Mouse (Mus musculus): Measurements from ENCODE around the gene Mvb12b. TPM values are rescaled to one million over a fixed set of nuclear protein-coding genes. Genes with fewer than 3 reads are reported as not detected.

Mvb12b gene
- polyA plus RNA-seq (2014; fragmentation: Nextera tagmentation; extraction: Ambion mirVana), result 37.0 and 43.7 TPM in 2 replicates

DNA sequence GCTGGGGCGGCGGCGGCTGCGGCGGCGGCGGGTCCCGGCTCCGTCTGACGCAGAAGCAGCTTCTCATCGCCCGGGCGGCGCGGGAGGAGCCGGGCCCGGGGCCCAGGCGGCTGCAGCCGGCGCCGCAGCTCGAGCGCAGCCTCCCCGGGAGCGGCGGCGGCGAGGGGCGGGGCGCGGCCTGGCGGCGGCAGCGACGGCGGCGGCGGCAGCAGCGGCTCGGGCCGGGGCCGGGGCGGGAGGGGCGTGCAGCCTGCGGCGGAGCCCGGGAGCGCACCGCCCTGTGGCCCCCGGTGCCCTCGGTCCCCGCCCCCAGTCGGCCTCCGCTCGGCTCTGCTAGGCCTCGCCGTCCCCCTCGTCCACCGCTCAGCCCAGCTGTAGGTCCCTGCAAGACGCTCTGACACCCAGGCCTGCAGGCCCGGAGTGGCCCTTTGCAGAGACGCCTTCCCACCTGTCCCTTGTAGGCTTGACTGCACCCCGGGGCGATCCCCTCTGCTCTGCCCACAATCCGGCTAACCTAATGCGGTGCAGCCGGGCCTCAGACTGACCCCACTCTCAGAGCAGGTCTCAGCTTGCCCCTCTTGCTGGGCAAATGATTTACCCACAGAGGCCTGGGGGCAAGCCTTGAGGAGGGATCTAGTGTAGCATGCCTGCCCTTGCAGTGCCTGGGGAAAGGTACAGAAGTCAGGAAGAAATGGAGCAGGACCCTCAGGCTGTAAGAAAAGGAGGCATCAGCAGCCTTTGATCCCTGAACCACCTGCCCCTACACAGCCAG, at the start of gene Mvb12b:
TSS of gene Mvb12b (minus strand) at position 619 of the 772 bp plus-strand sequence.
- WGBS, result 0% methylated on average over 16 of the region's 67 CpGs
- peak within 1 kb of the TSS; percentile 99 for H3K9ac ChIP-seq (ENCODE audit: low read length)

GRCm38 (mm10) chr2:33935756-33936155, 48.0 kb upstream of the Mvb12b start:
- 59% methylated on average over 9 of the region's 9 CpGs for WGBS
- H3K27ac ChIP-seq (ENCODE audit: low read depth, low read length), result no peak overlapping the region
- DNase-seq (ENCODE audit: low spot score) (no peak), ATAC-seq (ENCODE audit: insufficient read depth, low FRiP score, low TSS enrichment) (no peak)
- no peak overlapping the region for H3K9ac ChIP-seq (ENCODE audit: low read length)
- H3K36me3 ChIP-seq (ENCODE audit: control insufficient read depth, insufficient read depth, low read length), result no peaks in the 10 kb centered on the region
- no peaks in the 10 kb centered on the region for H3K4me1 ChIP-seq (ENCODE audit: control insufficient read depth, insufficient read depth, low read length)
- H3K9me3 ChIP-seq (ENCODE audit: control insufficient read depth, low read length), result no peaks in the 10 kb centered on the region
- H3K4me3 ChIP-seq (ENCODE audit: low read depth, low read length), result no peak overlapping the region
- H3K4me2 ChIP-seq (ENCODE audit: low read depth), result no peak overlapping the region
- no peaks in the 10 kb centered on the region for H3K27me3 ChIP-seq (ENCODE audit: control insufficient read depth, insufficient read depth, low read length)

More for the DNA sequence above, at the start of gene Mvb12b:
- Histone ChIP-seq H3K4me2 (ENCODE audit: low read depth) (peak within 1 kb of the TSS; percentile 88), H3K27me3 (ENCODE audit: control insufficient read depth, insufficient read depth, low read length) (no peaks in the 10 kb centered on the region), H3K4me1 (ENCODE audit: control insufficient read depth, insufficient read depth, low read length) (peaks cover 28% of the 10 kb centered on the region), H3K36me3 (ENCODE audit: control insufficient read depth, insufficient read depth, low read length) (no peaks in the 10 kb centered on the region), H3K4me3 (ENCODE audit: low read depth, low read length) (peak within 1 kb of the TSS; percentile 88), H3K27ac (ENCODE audit: low read depth, low read length) (peak within 1 kb of the TSS; percentile 99), H3K9me3 (ENCODE audit: control insufficient read depth, low read length) (no peaks in the 10 kb centered on the region)
- DNase-seq (ENCODE audit: low spot score) (peak; percentile 74), ATAC-seq (ENCODE audit: insufficient read depth, low FRiP score, low TSS enrichment) (peak; percentile 63)

GRCm38 (mm10) chr2:33933606-33934510, 46.1 kb upstream of the Mvb12b start:
- DNase-seq (ENCODE audit: low spot score), result no peak
- WGBS, result 64% methylated on average over 10 of the region's 10 CpGs
- Histone ChIP-seq H3K9ac (ENCODE audit: low read length) (no peak overlapping the region), H3K4me1 (ENCODE audit: control insufficient read depth, insufficient read depth, low read length) (no peaks in the 10 kb centered on the region), H3K27me3 (ENCODE audit: control insufficient read depth, insufficient read depth, low read length) (no peaks in the 10 kb centered on the region), H3K36me3 (ENCODE audit: control insufficient read depth, insufficient read depth, low read length) (no peaks in the 10 kb centered on the region), H3K4me3 (ENCODE audit: low read depth, low read length) (no peak overlapping the region), H3K9me3 (ENCODE audit: control insufficient read depth, low read length) (no peaks in the 10 kb centered on the region), H3K4me2 (ENCODE audit: low read depth) (no peak overlapping the region), H3K27ac (ENCODE audit: low read depth, low read length) (no peak overlapping the region)
- ATAC-seq (ENCODE audit: insufficient read depth, low FRiP score, low TSS enrichment), result no peak

- Histone ChIP-seq H3K9ac (ENCODE audit: low read length) (no peak overlapping the region), H3K4me1 (ENCODE audit: control insufficient read depth, insufficient read depth, low read length) (peaks cover 2% of the 10 kb centered on the region), H3K27me3 (ENCODE audit: control insufficient read depth, insufficient read depth, low read length) (no peaks in the 10 kb centered on the region), H3K4me3 (ENCODE audit: low read depth, low read length) (no peak overlapping the region), H3K27ac (ENCODE audit: low read depth, low read length) (no peak overlapping the region), H3K4me2 (ENCODE audit: low read depth) (no peak overlapping the region), H3K36me3 (ENCODE audit: control insufficient read depth, insufficient read depth, low read length) (no peaks in the 10 kb centered on the region), H3K9me3 (ENCODE audit: control insufficient read depth, low read length) (no peaks in the 10 kb centered on the region)
- WGBS, result 76% methylated on average over 5 of the region's 5 CpGs
- no peak for ATAC-seq (ENCODE audit: insufficient read depth, low FRiP score, low TSS enrichment)
- DNase-seq (ENCODE audit: low spot score), result no peak
Measured at GRCm38 (mm10) chr2:33931161-33931560, 43.4 kb upstream of the Mvb12b start.

- Histone ChIP-seq H3K4me1 (ENCODE audit: control insufficient read depth, insufficient read depth, low read length) (peaks cover 3% of the 10 kb centered on the region), H3K9ac (ENCODE audit: low read length) (no peak overlapping the region), H3K36me3 (ENCODE audit: control insufficient read depth, insufficient read depth, low read length) (no peaks in the 10 kb centered on the region), H3K4me2 (ENCODE audit: low read depth) (no peak overlapping the region), H3K27ac (ENCODE audit: low read depth, low read length) (no peak overlapping the region), H3K9me3 (ENCODE audit: control insufficient read depth, low read length) (no peaks in the 10 kb centered on the region), H3K4me3 (ENCODE audit: low read depth, low read length) (no peak overlapping the region), H3K27me3 (ENCODE audit: control insufficient read depth, insufficient read depth, low read length) (no peaks in the 10 kb centered on the region)
- WGBS, result 76% methylated on average over 5 of the region's 5 CpGs
- ATAC-seq (ENCODE audit: insufficient read depth, low FRiP score, low TSS enrichment) (no peak), DNase-seq (ENCODE audit: low spot score) (no peak)
Measured at GRCm38 (mm10) chr2:33925288-33925687, 37.5 kb upstream of the Mvb12b start.

- no peak for ATAC-seq (ENCODE audit: insufficient read depth, low FRiP score, low TSS enrichment)
- Histone ChIP-seq H3K4me3 (ENCODE audit: low read depth, low read length) (no peak overlapping the region), H3K36me3 (ENCODE audit: control insufficient read depth, insufficient read depth, low read length) (no peaks in the 10 kb centered on the region), H3K27me3 (ENCODE audit: control insufficient read depth, insufficient read depth, low read length) (no peaks in the 10 kb centered on the region), H3K4me2 (ENCODE audit: low read depth) (no peak overlapping the region), H3K9ac (ENCODE audit: low read length) (no peak overlapping the region), H3K27ac (ENCODE audit: low read depth, low read length) (no peak overlapping the region), H3K9me3 (ENCODE audit: control insufficient read depth, low read length) (no peaks in the 10 kb centered on the region), H3K4me1 (ENCODE audit: control insufficient read depth, insufficient read depth, low read length) (peaks cover 6% of the 10 kb centered on the region)
- no peak for DNase-seq (ENCODE audit: low spot score)
- 72% methylated on average over 5 of the region's 5 CpGs for WGBS
Measured at GRCm38 (mm10) chr2:33923482-33923881, 35.7 kb upstream of the Mvb12b start.

DNA sequence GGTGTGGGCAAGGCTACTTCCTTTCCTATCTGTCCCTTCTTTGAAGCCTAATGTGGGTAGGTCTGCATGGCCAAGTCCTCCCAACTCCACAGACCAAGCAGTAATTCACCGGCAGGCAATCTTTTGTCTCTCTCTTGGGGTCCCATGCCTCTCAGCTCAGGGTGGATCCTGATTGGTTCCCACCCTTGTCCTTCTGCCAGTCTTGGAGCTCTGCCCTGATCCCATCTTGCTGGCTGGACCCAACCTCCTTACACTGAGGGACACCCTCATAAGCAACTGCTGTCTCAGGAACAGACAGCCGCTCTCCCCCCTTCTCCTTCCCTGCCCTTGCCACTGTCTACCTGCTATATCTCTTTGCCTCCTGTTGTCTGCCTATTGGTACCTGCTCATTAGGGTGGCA, 34.7 kb upstream of the Mvb12b start:
- Histone ChIP-seq H3K4me1 (ENCODE audit: control insufficient read depth, insufficient read depth, low read length) (peaks cover 6% of the 10 kb centered on the region), H3K27me3 (ENCODE audit: control insufficient read depth, insufficient read depth, low read length) (no peaks in the 10 kb centered on the region), H3K4me2 (ENCODE audit: low read depth) (no peak overlapping the region), H3K9ac (ENCODE audit: low read length) (no peak overlapping the region), H3K36me3 (ENCODE audit: control insufficient read depth, insufficient read depth, low read length) (no peaks in the 10 kb centered on the region), H3K9me3 (ENCODE audit: control insufficient read depth, low read length) (no peaks in the 10 kb centered on the region), H3K27ac (ENCODE audit: low read depth, low read length) (no peak overlapping the region), H3K4me3 (ENCODE audit: low read depth, low read length) (no peak overlapping the region)
- 93% methylated on average over 2 of the region's 2 CpGs for WGBS
- ATAC-seq (ENCODE audit: insufficient read depth, low FRiP score, low TSS enrichment) (no peak), DNase-seq (ENCODE audit: low spot score) (no peak)

DNA sequence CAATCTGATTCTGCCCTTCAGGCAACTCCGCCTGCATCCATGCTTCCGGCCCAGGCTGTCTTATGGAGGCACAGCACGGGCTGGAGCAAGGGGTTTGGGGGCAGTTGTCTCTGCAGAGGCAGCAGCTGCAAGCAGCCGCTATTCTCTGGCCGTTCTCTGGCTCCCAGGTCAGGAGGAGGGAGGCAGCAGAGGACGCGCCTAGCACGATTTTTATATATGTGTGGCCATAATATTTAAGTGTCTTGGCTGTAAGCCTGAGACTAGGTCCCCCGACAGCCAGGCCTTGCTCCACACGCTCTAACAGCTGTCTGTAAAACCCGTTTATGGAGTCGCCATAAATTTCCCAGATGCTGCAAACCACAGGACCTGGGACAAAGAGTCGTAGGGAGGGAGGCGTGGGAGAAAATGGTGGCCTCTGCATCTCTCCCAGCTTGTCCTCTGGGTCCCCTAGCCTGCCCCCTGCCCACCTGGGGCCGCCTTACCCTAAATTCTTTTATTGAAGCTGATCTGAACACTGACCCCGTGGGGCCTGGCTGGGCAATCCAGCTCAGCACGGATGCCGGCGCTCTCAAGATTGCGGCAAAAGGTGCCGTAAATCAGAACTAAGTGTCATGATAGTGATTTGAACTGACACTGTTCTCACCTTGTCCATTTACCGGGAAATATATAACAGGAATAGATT, 32.3 kb upstream of the Mvb12b start:
- Histone ChIP-seq H3K4me1 (ENCODE audit: control insufficient read depth, insufficient read depth, low read length) (peaks cover 4% of the 10 kb centered on the region; the same call in 1 of the 2 replicates), H3K27me3 (ENCODE audit: control insufficient read depth, insufficient read depth, low read length) (no peaks in the 10 kb centered on the region), H3K27ac (ENCODE audit: low read depth, low read length) (peak overlapping the region; percentile 77; the same call in 1 of the 2 replicates), H3K9ac (ENCODE audit: low read length) (peak overlapping the region; percentile 33), H3K9me3 (ENCODE audit: control insufficient read depth, low read length) (no peaks in the 10 kb centered on the region), H3K36me3 (ENCODE audit: control insufficient read depth, insufficient read depth, low read length) (no peaks in the 10 kb centered on the region), H3K4me3 (ENCODE audit: low read depth, low read length) (no peak overlapping the region), H3K4me2 (ENCODE audit: low read depth) (peak overlapping the region; percentile 27)
- ATAC-seq (ENCODE audit: insufficient read depth, low FRiP score, low TSS enrichment) (peak; percentile 58; the same call in 1 of the 2 replicates), DNase-seq (ENCODE audit: low spot score) (peak; percentile 54)
- WGBS, result 5% methylated on average over 22 of the region's 22 CpGs
